ENCODE assay signal across 19 mouse cellular contexts in genomic region chr6:93996841-93997485, GRCm38 (mm10).
DNase-seq lines count a peak whose midpoint lies in the region; ATAC-seq lines count a peak whose summit lies in the region.
"Had no signal": no experiment of that assay in that cellular context is flagged by ENCODE, and none has a peak within 500 bp of the region (broad histone marks: within the 10 kb centered on the region; RNA-seq: fewer than 3 reads in every experiment).

No protein-coding gene starts in this region.

- no peak overlapping the region for H3K4me2 ChIP-seq in limb, embryonic 12.5 days
- H3K4me2 ChIP-seq in hindbrain, embryonic 12.5 days (replicated peaks), result no peak overlapping the region
- H3K4me2 ChIP-seq: heart, embryonic 13.5 days; hindbrain, embryonic 15.5 days; midbrain, embryonic 11.5 days had no signal

- no peak for ATAC-seq in limb, embryonic 12.5 days (ENCODE audit: insufficient number of reproducible peaks, insufficient read depth, low FRiP score, low TSS enrichment, low read depth)
- ATAC-seq in hindbrain, embryonic 12.5 days (ENCODE audit: low FRiP score), result no peak
- ATAC-seq: intestine, postnatal 0 days; lung, postnatal 0 days; Patski had no signal

- H3K27ac ChIP-seq in limb, embryonic 12.5 days, result peak overlapping the region; percentile 43; the same call in 1 of the 2 replicates
- no peak overlapping the region; the same call in 1 of the 2 replicates for H3K27ac ChIP-seq in limb, embryonic 10.5 days
- H3K27ac ChIP-seq in hindbrain, embryonic 12.5 days, result no peak overlapping the region
- H3K27ac ChIP-seq: heart, embryonic 13.5 days; hindbrain, embryonic 15.5 days; kidney, postnatal 0 days had no signal

- H3K9ac ChIP-seq in limb, embryonic 12.5 days (replicated peaks), result no peak overlapping the region
- H3K9ac ChIP-seq in hindbrain, embryonic 12.5 days, result no peak overlapping the region
- H3K9ac ChIP-seq: heart, embryonic 13.5 days; hindbrain, embryonic 15.5 days had no signal

- 47% methylated on average over 8 of the region's 8 CpGs for WGBS in limb, embryonic 12.5 days
- 78% methylated on average over 8 of the region's 8 CpGs for whole genome bisulfite sequencing in limb, embryonic 10.5 days
- WGBS in hindbrain, embryonic 12.5 days, result 90% methylated on average over 8 of the region's 8 CpGs

- H3K9me3 ChIP-seq in limb, embryonic 12.5 days, result no peaks in the 10 kb centered on the region
- H3K9me3 ChIP-seq in limb, embryonic 10.5 days (replicated peaks), result no peaks in the 10 kb centered on the region
- no peaks in the 10 kb centered on the region for H3K9me3 ChIP-seq in hindbrain, embryonic 12.5 days (replicated peaks)
- H3K9me3 ChIP-seq: heart, embryonic 13.5 days; hindbrain, embryonic 15.5 days had no signal

- no peak overlapping the region for H3K4me3 ChIP-seq in limb, embryonic 12.5 days (replicated peaks)
- H3K4me3 ChIP-seq in limb, embryonic 10.5 days, result no peak overlapping the region
- no peak overlapping the region for H3K4me3 ChIP-seq in hindbrain, embryonic 12.5 days
- H3K4me3 ChIP-seq: heart, embryonic 13.5 days; hindbrain, embryonic 15.5 days had no signal

- no peaks in the 10 kb centered on the region for H3K27me3 ChIP-seq in limb, embryonic 12.5 days
- H3K27me3 ChIP-seq in limb, embryonic 10.5 days (ENCODE audit: low read depth, poor library complexity, severe bottlenecking), result no peaks in the 10 kb centered on the region
- no peaks in the 10 kb centered on the region for H3K27me3 ChIP-seq in hindbrain, embryonic 12.5 days
- H3K27me3 ChIP-seq: heart, embryonic 13.5 days; hindbrain, embryonic 15.5 days; Patski had no signal

- H3K4me1 ChIP-seq in limb, embryonic 12.5 days (replicated peaks), result peaks cover 13% of the 10 kb centered on the region
- H3K4me1 ChIP-seq in limb, embryonic 10.5 days, result peaks cover 20% of the 10 kb centered on the region
- H3K4me1 ChIP-seq in hindbrain, embryonic 12.5 days, result no peaks in the 10 kb centered on the region
- H3K4me1 ChIP-seq: heart, embryonic 13.5 days; hindbrain, embryonic 15.5 days had no signal

- peak; percentile 73 to 83 for DNase-seq in adrenal gland, adult (ENCODE audit: inconsistent age in 2 of 2, low spot score in 1 of 2)
- no peak for DNase-seq in adrenal gland, postnatal 4 days (ENCODE audit: low spot score in 2 of 2)
- no peak for DNase-seq in limb, embryonic 10.5 days (ENCODE audit: low spot score)
- DNase-seq in layer of hippocampus, adult 9-11 months, result peak; percentile 53
- DNase-seq in c-Kit-positive CD71-positive TER-119-positive erythroid progenitor cells, embryonic 14.5 days (ENCODE audit: low spot score), result no peak
- DNase-seq in cerebellum, postnatal 25 days, result no peak
- DNase-seq: cerebellum, adult 2 months; gastrocnemius, postnatal 14 days; heart, adult 18-20 months; liver had no signal

- no peaks in the 10 kb centered on the region for H3K36me3 ChIP-seq in limb, embryonic 12.5 days
- no peaks in the 10 kb centered on the region for H3K36me3 ChIP-seq in limb, embryonic 10.5 days
- no peaks in the 10 kb centered on the region for H3K36me3 ChIP-seq in hindbrain, embryonic 12.5 days
- H3K36me3 ChIP-seq: heart, embryonic 13.5 days; hindbrain, embryonic 15.5 days had no signal

Comparison
In these comparisons a context has a peak if more than half of its experiments do, and no peak if none do; other contexts are left out.
1. DNase-seq: peak in adrenal gland, adult (2 of 2) and layer of hippocampus, adult 9-11 months (single experiment); none in adrenal gland, postnatal 4 days (0 of 2), limb, embryonic 10.5 days (single experiment), c-Kit-positive CD71-positive TER-119-positive erythroid progenitor cells, embryonic 14.5 days (single experiment) and cerebellum, postnatal 25 days (0 of 2).